Mouse (Mus musculus) heart, postnatal 0 days (tissue): ENCODE measurements around the gene Atp6v1g2.

Source experiments
- CTCF ChIP-seq: IDR thresholded peaks from 2 replicates; pipeline ENCODE4 v1.5.1; 2016; ENCODE audit warnings: antibody characterized with exemption, control low read depth, low read depth
- EP300 ChIP-seq: IDR thresholded peaks from 2 replicates; pipeline ENCODE4 v1.6.1; 2016; ENCODE audit warnings: antibody characterized with exemption, low read depth

GRCm38 (mm10) chr17:35269653-35270347 lies 36.3 kb downstream of the Atp6v1g2 start:
- no peak for TF ChIP-seq CTCF
- TF ChIP-seq EP300 = no peak
